Comparison of ENCODE assay signal across 9 mouse cellular contexts in the genomic region with DNA sequence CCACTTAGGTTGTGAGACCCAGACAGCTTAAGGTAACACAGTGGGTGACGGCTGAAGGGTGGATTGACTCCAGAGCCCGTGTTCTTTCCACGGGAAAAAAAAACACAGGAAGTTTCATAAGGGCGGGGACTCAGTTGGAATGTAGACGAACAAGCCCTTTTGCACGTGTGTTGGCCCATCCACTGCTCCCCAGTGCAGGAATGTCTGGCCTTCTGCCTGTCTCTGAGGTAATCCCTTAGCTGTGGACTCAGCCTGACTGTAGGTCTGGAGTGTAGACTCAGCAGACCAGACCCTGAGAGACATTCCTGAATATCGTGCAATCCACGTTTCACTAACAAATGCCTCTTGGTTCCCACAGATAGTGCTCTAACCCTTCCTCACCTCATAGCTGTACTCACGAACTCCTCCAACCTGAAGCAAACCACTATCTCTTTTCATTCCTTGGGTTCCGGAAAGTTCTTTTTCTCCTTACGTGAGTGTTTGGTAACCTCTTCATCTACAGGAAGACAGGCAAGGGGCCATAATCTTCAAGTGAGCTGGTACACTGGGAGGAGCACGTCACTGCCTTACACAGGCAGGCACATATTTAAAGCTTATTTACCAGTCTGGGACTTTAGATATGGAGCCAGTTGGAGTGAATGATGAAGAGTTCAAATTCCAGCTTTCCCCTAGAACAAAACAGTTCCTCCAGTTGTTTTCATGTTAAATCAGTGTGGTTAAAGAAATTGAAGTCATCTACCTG.
DNase-seq lines count a peak whose midpoint lies in the region; TF ChIP-seq lines count a peak whose summit lies in the region.
"Had no signal": no experiment of that assay in that cellular context is flagged by ENCODE, and none has a peak within 500 bp of the region (broad histone marks: within the 10 kb centered on the region; RNA-seq: fewer than 3 reads in every experiment).

No protein-coding gene starts in this region.

- no peaks in the 10 kb centered on the region for H3K27me3 ChIP-seq in heart, adult 2 months (ENCODE audit: control insufficient read depth, insufficient read depth, low read length)
- H3K27me3 ChIP-seq: midbrain, embryonic 15.5 days had no signal

- peak; percentile 13 to 26 for DNase-seq in cerebellum, postnatal 14 days
- no peak for DNase-seq in cerebellum, adult 11 months
- DNase-seq in 3T3-L1 (ENCODE audit: low read depth, low spot score), result peak; percentile 79
- peak; percentile 28 to 53 for DNase-seq in heart, adult 2 months
- peak; percentile 30 for DNase-seq in lung, adult 2 months
- DNase-seq in ovary, adult 18-20 months (ENCODE audit: low spot score), result no peak
- no peak for DNase-seq in cerebellum, adult 18-20 months
- no peak for DNase-seq in cerebellum, adult 9-11 months

- no peak for TF ChIP-seq CTCF in heart, adult 2 months (IDR thresholded peaks at IDR 0.05)
- no peak for TF ChIP-seq CTCF in lung, adult 2 months (IDR thresholded peaks at IDR 0.05; ENCODE audit: insufficient read depth, low read length)

- no peak overlapping the region for H3K27ac ChIP-seq in heart, adult 2 months
- H3K27ac ChIP-seq: midbrain, embryonic 15.5 days had no signal

- no peaks in the 10 kb centered on the region for H3K79me2 ChIP-seq in heart, adult 2 months (replicated peaks; ENCODE audit: control insufficient read depth, insufficient read depth, low read length)

- H3K4me3 ChIP-seq in heart, adult 2 months, result no peak overlapping the region
- no peak overlapping the region for H3K4me3 ChIP-seq in lung, adult 2 months (replicated peaks; ENCODE audit: extremely low read depth, low read depth, low read length)
- H3K4me3 ChIP-seq: midbrain, embryonic 15.5 days had no signal

- WGBS in heart, adult 2 months, result 42% methylated on average over 12 of the region's 12 CpGs
- WGBS in lung, adult 2 months, result 60% methylated on average over 12 of the region's 12 CpGs

- no peaks in the 10 kb centered on the region for H3K36me3 ChIP-seq in heart, adult 2 months (ENCODE audit: control insufficient read depth, insufficient read depth, low read length)
- H3K36me3 ChIP-seq: midbrain, embryonic 15.5 days had no signal

- no peak for TF ChIP-seq POLR2A in heart, adult 2 months (IDR thresholded peaks at IDR 0.05; ENCODE audit: insufficient read depth, low read depth, low read length)
- no peak for TF ChIP-seq POLR2A in lung, adult 2 months (IDR thresholded peaks at IDR 0.05; ENCODE audit: borderline replicate concordance, extremely low read depth, low read depth, low read length)

- no peak overlapping the region for H3K9ac ChIP-seq in heart, adult 2 months (ENCODE audit: low read depth, low read length)
- H3K9ac ChIP-seq: midbrain, embryonic 15.5 days had no signal

- TF ChIP-seq EP300 in heart, adult 2 months (IDR thresholded peaks at IDR 0.05; ENCODE audit: insufficient read depth, low read depth, low read length), result no peak

- H3K4me1 ChIP-seq in heart, adult 2 months (ENCODE audit: control insufficient read depth, insufficient read depth, low read length), result peaks cover 3% of the 10 kb centered on the region
- no peaks in the 10 kb centered on the region for H3K4me1 ChIP-seq in lung, adult 2 months (ENCODE audit: control insufficient read depth, insufficient read depth, low read length)
- H3K4me1 ChIP-seq: midbrain, embryonic 15.5 days had no signal

- intact Hi-C loops in heart, adult 2 months (cut with DNase I), result no loop called here

Comparison
In these comparisons a context has a peak if more than half of its experiments do, and no peak if none do; other contexts are left out.
1. DNase-seq: peak in cerebellum, postnatal 14 days (2 of 2), 3T3-L1 (single experiment), heart, adult 2 months (2 of 2) and lung, adult 2 months (single experiment); none in cerebellum, adult 11 months (single experiment), ovary, adult 18-20 months (single experiment), cerebellum, adult 18-20 months (0 of 2) and cerebellum, adult 9-11 months (single experiment).